Mouse (Mus musculus): ENCODE measurements around the gene Cyp2c65. TPM values are rescaled to one million over a fixed set of nuclear protein-coding genes. Genes with fewer than 3 reads are reported as not detected.
"Not testable (repeated sequence)": the region's sequence is repeated elsewhere in the genome, so short reads cannot be mapped to it uniquely, and the experiment has no call there.

Cyp2c65 gene
- not detected for polyA plus RNA-seq (2021)

DNA sequence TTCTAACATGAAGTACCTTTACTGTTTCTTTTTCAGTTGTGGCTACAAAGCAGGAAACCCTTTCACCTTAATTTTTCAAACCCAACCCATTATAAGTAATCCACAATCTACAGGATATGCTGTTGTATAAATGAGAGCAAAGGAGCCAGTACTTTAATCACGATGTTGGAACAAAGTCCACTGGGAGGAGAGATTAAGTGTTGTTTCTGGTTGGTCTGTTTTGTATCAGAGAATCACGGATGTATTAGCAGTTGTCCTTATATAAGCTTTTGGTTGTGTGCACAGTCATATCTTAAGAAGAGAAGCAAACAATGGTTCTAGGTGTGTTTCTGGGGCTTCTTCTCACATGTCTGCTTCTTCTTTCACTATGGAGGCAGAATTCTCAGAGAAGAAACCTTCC lies at the start of gene Cyp2c65:
TSS of gene Cyp2c65 (plus strand) at position 297 of the 400 bp plus-strand sequence.
- ATAC-seq: no peak
- DNase-seq (ENCODE audit: low read depth, low spot score): no peak
- in situ Hi-C loops (cut with MboI; ENCODE audit: low pct_unique_long_range_greater_than_20kb): no loop called here
- peaks cover 14% of the 10 kb centered on the region for H3K27me3 ChIP-seq
- POLR2A ChIA-PET: no interaction called here
- TF ChIP-seq CTCF (IDR thresholded peaks at IDR 0.05): no peak
- CTCF ChIA-PET: no interaction called here

- no peak for DNase-seq (ENCODE audit: low read depth, low spot score)
- POLR2A ChIA-PET: no interaction called here
- in situ Hi-C loops (cut with MboI; ENCODE audit: low pct_unique_long_range_greater_than_20kb): no loop called here
- CTCF ChIA-PET: no interaction called here
- no peak for ATAC-seq
- H3K27me3 ChIP-seq: peaks cover 14% of the 10 kb centered on the region
- TF ChIP-seq CTCF (IDR thresholded peaks at IDR 0.05): no peak
These were observed 2.9 kb upstream of the Cyp2c65 start for GRCm38 (mm10) chr19:39057928-39058327.

GRCm38 (mm10) chr19:39098779-39099178 lies 38.0 kb downstream of the Cyp2c65 start:
- POLR2A ChIA-PET; H3K27me3 ChIP-seq; in situ Hi-C loops (cut with MboI; ENCODE audit: low pct_unique_long_range_greater_than_20kb); ATAC-seq; CTCF ChIA-PET: not testable (repeated sequence)
- peak; percentile 4 for DNase-seq (ENCODE audit: low read depth, low spot score)
- TF ChIP-seq CTCF (IDR thresholded peaks at IDR 0.05): peak; percentile 15

DNA sequence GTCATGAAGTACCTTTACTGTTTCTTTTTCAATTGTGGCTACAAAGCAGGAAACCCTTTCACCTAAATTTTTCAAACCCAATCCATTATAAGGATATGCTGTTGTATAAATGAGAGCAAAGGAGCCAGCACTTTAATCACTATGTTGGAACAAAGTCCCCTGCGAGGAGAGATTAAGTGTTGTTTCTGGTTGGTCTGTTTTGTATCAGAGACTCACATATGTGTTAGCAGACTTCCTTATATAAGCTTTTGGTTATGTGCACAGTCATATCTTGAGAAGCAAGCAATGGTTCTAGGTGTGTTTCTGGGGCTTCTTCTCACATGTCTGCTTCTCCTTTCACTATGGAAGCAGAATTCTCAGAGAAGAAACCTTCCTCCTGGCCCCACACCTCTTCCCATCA lies 52.8 kb downstream of the Cyp2c65 start, which contains the start of gene Cyp2c66:
TSS of gene Cyp2c66 (plus strand) at position 255 of the 400 bp plus-strand sequence.
- CTCF ChIA-PET: no interaction called here
- in situ Hi-C loops (cut with MboI; ENCODE audit: low pct_unique_long_range_greater_than_20kb): no loop called here
- POLR2A ChIA-PET: no interaction called here
- peaks cover 3% of the 10 kb centered on the region for H3K27me3 ChIP-seq
- no peak for ATAC-seq
- no peak for TF ChIP-seq CTCF (IDR thresholded peaks at IDR 0.05)
- no peak for DNase-seq (ENCODE audit: low read depth, low spot score)

Other genes starting within 250 kb of the Cyp2c65 start
- gene Noc3l, start 241.8 kb upstream of the Cyp2c65 start, polyA plus RNA-seq (2021): 21.2 TPM
- 13.4 TPM for gene Tbc1d12, start 224.4 kb upstream of the Cyp2c65 start, polyA plus RNA-seq (2021)
- 31.0 TPM for gene Hells, start 130.1 kb upstream of the Cyp2c65 start, polyA plus RNA-seq (2021)
- not detected for gene Cyp2c55, start 54.0 kb upstream of the Cyp2c65 start, polyA plus RNA-seq (2021)
- not detected for gene Cyp2c66, start 52.9 kb downstream of the Cyp2c65 start, polyA plus RNA-seq (2021)
- gene Cyp2c29, start 208.4 kb downstream of the Cyp2c65 start, polyA plus RNA-seq (2021): not detected

Data from Patski (cell line).